Mouse (Mus musculus) limb, embryonic 12.5 days (tissue): ENCODE results near the gene Trpd52l3. TPM values are rescaled to one million over a fixed set of nuclear protein-coding genes. Genes with fewer than 3 reads are reported as not detected.

Source experiments
- ATAC-seq: fragments of 200-750 bp; cut with Nextera tagmentation; 2 replicates; pipeline ENCODE4 v1.8.0; 2017; ENCODE audit warnings: low read depth, moderate TSS enrichment; ENCODE audit not compliant: insufficient number of reproducible peaks, insufficient read depth, low FRiP score, low TSS enrichment
- H3K27ac ChIP-seq: fragments of 300-500 bp; sonication (generic); 2 replicates; pipeline ENCODE4 v1.5.1; 2016; ENCODE audit warnings: mild to moderate bottlenecking, moderate library complexity
- H3K27me3 ChIP-seq: fragments of 300-500 bp; sonication (generic); 2 replicates; pipeline ENCODE4 v1.6.1; 2016; ENCODE audit warnings: mild to moderate bottlenecking, moderate library complexity
- H3K36me3 ChIP-seq: fragments of 300-500 bp; sonication (generic); 2 replicates; pipeline ENCODE4 v1.6.1; 2016; ENCODE audit warnings: mild to moderate bottlenecking, moderate library complexity
- H3K4me1 ChIP-seq: fragments of 300-500 bp; sonication (generic); replicated peaks from 2 replicates; pipeline ENCODE4 v1.6.1; 2016
- H3K4me2 ChIP-seq: fragments of 300-500 bp; sonication (generic); 2 replicates; pipeline ENCODE4 v1.6.1; 2016; ENCODE audit warnings: mild to moderate bottlenecking, moderate library complexity
- H3K4me3 ChIP-seq: fragments of 300-500 bp; sonication (generic); replicated peaks from 2 replicates; pipeline ENCODE4 v1.5.1; 2016; ENCODE audit warnings: mild to moderate bottlenecking
- H3K9ac ChIP-seq: fragments of 300-500 bp; sonication (generic); replicated peaks from 2 replicates; pipeline ENCODE4 v1.6.1; 2016; ENCODE audit warnings: mild to moderate bottlenecking, moderate library complexity
- H3K9me3 ChIP-seq: fragments of 300-500 bp; sonication (generic); 2 replicates; pipeline ENCODE4 v1.6.1; 2016; ENCODE audit warnings: mild to moderate bottlenecking, moderate library complexity
- WGBS: fragments of 180-500 bp; shearing (Covaris S2); methylation state at CpG from one replicate; pipeline ENCODE4 v1.1.7; 2016; 5-methylcytosine and 5-hydroxymethylcytosine counted together
- polyA plus RNA-seq: library from polyadenylated mRNA; unstranded; fragments of >200 nt; fragmentation: Nextera tagmentation; extraction: Ambion mirVana; gene quantifications from 2 replicates; pipeline ENCODE4 v1.2.1, GENCODE M21; 2016

Trpd52l3 gene
- polyA plus RNA-seq, 1 experiment from 2014 or later = not detected

DNA sequence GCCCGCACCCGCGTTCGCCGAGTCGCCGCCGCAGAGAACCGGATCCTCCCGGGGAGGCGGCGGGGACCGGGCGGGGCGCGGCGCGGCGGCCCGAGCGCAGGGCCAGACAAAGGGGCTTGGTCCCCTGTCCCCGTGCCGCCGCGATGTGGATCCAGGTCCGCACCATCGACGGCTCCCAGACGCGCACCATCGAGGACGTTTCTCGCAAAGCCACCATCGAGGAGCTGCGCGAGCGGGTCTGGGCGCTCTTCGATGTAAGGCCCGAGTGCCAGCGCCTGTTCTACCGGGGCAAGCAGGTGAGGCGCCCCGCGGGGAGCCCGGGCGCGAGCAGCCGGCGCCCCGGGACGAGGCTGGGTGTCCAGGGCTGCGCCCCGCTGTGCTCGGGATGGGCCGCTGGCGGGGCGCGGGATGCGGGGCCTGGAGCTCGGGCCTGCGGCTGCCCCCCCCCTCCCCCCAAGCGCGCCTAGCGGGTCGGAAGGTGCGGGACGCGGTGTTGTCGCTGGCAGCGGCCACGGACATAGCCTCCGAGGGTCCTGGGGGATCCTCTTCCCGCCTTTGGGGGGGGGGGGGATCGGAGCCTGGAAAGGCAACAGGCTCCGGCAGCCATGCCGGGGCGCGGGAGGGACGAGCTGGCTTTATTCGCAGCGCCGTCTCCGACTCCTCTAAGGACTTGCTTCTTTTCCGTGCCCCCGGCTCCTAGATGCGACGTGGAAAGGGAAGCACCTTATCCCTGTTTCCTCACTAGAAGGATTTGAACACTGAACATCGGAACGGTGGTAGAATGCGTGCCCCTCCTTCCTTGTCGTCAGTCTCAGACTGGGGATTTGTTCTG lies 27.3 kb downstream of the Trpd52l3 start:
- Histone ChIP-seq H3K4me3 (peak overlapping the region; percentile 98), H3K4me2 (peak overlapping the region; percentile 78), H3K9ac (peak overlapping the region; percentile 100), H3K27me3 (no peaks in the 10 kb centered on the region), H3K9me3 (no peaks in the 10 kb centered on the region), H3K36me3 (no peaks in the 10 kb centered on the region), H3K27ac (peak overlapping the region; percentile 98), H3K4me1 (peaks cover 32% of the 10 kb centered on the region)
- no peak; the same call in 1 of the 2 replicates for ATAC-seq
- under 1% methylated on average over 74 of the region's 92 CpGs for WGBS

DNA sequence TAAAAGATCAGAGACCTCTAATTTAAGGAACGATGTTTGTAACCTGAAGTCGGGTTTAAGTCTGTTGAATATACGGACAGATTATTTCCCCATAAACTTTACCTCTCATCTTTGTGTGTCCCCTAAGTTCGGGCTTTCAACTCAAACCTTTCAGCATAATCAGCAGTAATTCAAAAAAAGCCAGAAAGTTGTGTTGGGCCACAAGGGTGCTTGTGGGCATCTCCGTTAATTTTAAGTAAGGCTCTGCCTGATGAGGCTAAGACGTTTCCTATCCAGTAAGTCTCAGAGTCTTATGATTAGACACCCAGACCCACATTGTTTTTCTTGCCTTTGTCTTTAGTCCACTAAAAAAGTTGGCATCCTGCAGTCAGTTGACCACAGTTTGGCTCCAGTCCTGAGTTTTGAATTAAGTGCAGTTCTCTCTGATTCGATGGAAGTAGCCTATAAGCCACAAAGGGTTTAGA lies 27.9 kb downstream of the Trpd52l3 start:
- Histone ChIP-seq H3K36me3 (no peaks in the 10 kb centered on the region), H3K9me3 (no peaks in the 10 kb centered on the region), H3K27ac (peak overlapping the region; percentile 98), H3K27me3 (no peaks in the 10 kb centered on the region), H3K4me2 (peak overlapping the region; percentile 78), H3K9ac (peak overlapping the region; percentile 100), H3K4me3 (peak overlapping the region; percentile 98), H3K4me1 (peaks cover 32% of the 10 kb centered on the region)
- WGBS = 4% methylated on average over 7 of the region's 7 CpGs
- ATAC-seq = no peak

DNA sequence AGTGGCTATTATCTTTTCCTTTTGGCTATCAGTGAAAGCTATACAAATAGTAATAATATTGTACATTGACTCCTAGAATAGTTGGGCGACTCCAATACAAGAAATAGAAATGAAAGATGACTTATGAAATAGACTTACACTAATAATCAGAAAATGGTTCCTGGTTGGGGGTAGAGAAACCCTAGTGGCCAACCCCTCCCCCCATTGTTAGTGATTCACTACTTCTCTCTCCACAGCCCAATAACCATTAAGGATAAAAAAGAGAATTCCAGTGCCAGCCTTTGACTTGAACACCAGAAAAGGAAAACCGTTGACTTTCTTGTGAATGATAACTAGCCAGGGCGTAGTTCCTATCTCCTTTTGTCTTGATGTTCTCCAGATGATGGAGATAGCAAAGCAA lies 28.6 kb downstream of the Trpd52l3 start:
- H3K4me1 ChIP-seq = peaks cover 32% of the 10 kb centered on the region
- no peaks in the 10 kb centered on the region for H3K9me3 ChIP-seq
- H3K27ac ChIP-seq = no peak overlapping the region
- H3K9ac ChIP-seq = no peak overlapping the region
- H3K4me2 ChIP-seq = peak overlapping the region; percentile 78
- WGBS = 68% methylated on average over 3 of the region's 3 CpGs
- no peaks in the 10 kb centered on the region for H3K27me3 ChIP-seq
- peak overlapping the region; percentile 98 for H3K4me3 ChIP-seq
- ATAC-seq = no peak
- H3K36me3 ChIP-seq = no peaks in the 10 kb centered on the region

DNA sequence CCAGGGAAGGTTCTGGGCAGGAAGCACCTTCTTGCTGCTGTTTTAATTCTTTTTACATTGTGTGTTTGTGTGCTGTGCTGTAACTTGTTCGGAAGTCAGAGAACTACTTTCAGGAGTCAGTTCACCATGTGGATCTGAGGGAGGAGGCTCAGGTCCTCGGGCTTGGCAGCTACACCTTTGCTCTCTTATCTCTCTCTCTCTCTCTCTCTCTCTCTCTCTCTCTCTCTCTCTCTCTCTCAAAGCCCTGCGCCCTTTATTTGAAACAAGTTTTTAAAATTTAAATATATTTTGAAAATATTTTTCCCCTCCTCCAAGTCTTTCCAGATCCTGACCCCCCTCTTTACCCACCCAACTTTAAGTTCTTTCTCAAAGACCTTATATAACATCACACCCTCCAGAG lies 31.8 kb downstream of the Trpd52l3 start:
- H3K27me3 ChIP-seq = no peaks in the 10 kb centered on the region
- 82% methylated on average over 3 of the region's 3 CpGs for WGBS
- H3K4me3 ChIP-seq = no peak overlapping the region
- H3K9me3 ChIP-seq = no peaks in the 10 kb centered on the region
- H3K36me3 ChIP-seq = peaks cover 7% of the 10 kb centered on the region
- H3K27ac ChIP-seq = no peak overlapping the region
- H3K9ac ChIP-seq = no peak overlapping the region
- no peak for ATAC-seq
- H3K4me2 ChIP-seq = no peak overlapping the region
- peaks cover 23% of the 10 kb centered on the region for H3K4me1 ChIP-seq

DNA sequence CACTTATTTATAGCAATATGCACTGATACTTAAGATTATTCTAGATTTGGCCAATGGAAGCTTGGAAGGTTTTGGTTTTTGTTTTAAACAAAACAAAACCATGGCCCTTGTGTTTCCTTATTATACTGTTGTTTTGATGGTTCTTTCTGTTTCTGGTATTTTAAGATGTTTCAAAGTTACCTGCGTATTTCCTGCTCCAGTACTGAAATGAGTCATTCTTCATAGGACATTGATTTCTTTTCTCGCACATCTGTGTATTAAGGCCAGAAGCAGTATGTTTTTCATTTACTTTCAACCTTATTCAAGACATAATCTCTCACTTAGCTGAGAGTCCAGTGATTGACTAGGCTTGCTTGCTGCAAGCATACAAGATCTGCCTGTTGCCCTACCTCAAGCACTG lies 40.1 kb downstream of the Trpd52l3 start:
- Histone ChIP-seq H3K4me1 (no peaks in the 10 kb centered on the region), H3K4me2 (no peak overlapping the region), H3K4me3 (no peak overlapping the region), H3K9ac (no peak overlapping the region), H3K27ac (no peak overlapping the region), H3K36me3 (peaks cover 57% of the 10 kb centered on the region), H3K27me3 (no peaks in the 10 kb centered on the region), H3K9me3 (no peaks in the 10 kb centered on the region)
- no peak for ATAC-seq
- WGBS = 94% methylated on average over 2 of the region's 2 CpGs

DNA sequence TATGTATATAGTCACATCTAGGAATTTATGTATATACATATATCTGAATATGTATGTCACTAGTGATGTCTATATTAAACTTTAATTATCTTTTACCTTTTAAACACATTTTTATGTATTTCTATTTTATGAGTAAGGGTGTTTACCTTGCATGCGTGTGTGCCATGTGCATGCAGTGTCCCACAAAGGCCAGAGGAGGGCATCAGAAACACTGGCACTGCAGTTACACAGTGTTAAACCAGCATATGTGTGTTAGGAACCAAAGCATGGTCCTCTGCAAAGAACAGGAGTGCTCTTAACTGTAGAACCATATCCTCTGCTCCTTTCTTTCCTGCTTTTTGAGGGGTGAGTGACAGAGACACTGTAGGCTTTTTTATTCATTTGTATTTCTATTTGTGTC lies 41.0 kb downstream of the Trpd52l3 start:
- no peaks in the 10 kb centered on the region for H3K4me1 ChIP-seq
- no peak overlapping the region for H3K4me3 ChIP-seq
- 84% methylated on average over 1 of the region's 1 CpGs for WGBS
- no peaks in the 10 kb centered on the region for H3K27me3 ChIP-seq
- H3K36me3 ChIP-seq = peaks cover 58% of the 10 kb centered on the region
- H3K4me2 ChIP-seq = no peak overlapping the region
- H3K9me3 ChIP-seq = no peaks in the 10 kb centered on the region
- ATAC-seq = no peak
- H3K9ac ChIP-seq = no peak overlapping the region
- H3K27ac ChIP-seq = no peak overlapping the region

DNA sequence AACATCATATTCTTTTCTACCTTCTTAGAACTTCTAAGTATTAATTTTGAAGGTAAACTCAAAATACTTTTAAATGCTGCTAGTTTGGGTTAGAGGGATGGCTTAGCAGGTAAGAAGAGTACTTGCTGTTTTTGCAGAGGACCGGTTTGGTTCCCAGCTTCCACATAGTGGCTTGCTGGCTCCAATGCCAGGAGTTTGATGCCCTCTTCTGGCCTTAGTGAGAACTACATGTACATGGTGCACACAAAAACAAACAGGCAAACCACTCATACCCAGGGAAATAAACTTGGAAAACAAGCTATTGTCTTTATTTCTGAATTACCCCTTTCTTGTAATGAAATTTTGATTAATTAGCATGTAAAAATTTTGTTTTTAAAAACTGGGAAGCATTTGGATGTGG lies 42.3 kb downstream of the Trpd52l3 start:
- Histone ChIP-seq H3K4me1 (no peaks in the 10 kb centered on the region), H3K9me3 (no peaks in the 10 kb centered on the region), H3K36me3 (peaks cover 66% of the 10 kb centered on the region), H3K27me3 (no peaks in the 10 kb centered on the region), H3K27ac (no peak overlapping the region), H3K4me2 (no peak overlapping the region), H3K9ac (no peak overlapping the region), H3K4me3 (no peak overlapping the region)
- 86% methylated on average over 1 of the region's 1 CpGs for WGBS
- ATAC-seq = no peak

DNA sequence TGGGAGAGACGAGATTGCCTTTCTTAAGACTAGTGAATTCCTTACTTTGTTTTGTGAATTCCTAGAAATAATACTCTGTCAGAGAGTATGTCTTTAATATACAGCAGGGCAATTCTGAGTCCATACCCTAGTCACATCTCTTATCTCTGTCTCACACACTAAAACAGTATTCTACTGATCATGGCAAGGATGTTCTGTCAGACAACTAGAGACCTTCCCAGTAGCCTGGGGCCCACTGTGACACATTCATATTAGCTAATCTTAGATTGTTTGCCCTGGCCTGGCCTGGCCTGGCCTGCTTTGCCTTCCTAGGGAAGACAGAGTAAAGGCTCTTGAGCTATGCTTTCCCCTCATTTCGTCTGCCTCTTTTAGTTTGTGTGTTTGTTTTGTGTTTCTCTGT lies 47.0 kb downstream of the Trpd52l3 start:
- no peak for ATAC-seq
- no peaks in the 10 kb centered on the region for H3K27me3 ChIP-seq
- no peak overlapping the region for H3K27ac ChIP-seq
- H3K36me3 ChIP-seq = peaks cover 45% of the 10 kb centered on the region
- no peak overlapping the region for H3K4me3 ChIP-seq
- no peaks in the 10 kb centered on the region for H3K9me3 ChIP-seq
- WGBS = 83% methylated on average over 2 of the region's 2 CpGs
- H3K4me1 ChIP-seq = no peaks in the 10 kb centered on the region
- H3K4me2 ChIP-seq = no peak overlapping the region
- no peak overlapping the region for H3K9ac ChIP-seq

DNA sequence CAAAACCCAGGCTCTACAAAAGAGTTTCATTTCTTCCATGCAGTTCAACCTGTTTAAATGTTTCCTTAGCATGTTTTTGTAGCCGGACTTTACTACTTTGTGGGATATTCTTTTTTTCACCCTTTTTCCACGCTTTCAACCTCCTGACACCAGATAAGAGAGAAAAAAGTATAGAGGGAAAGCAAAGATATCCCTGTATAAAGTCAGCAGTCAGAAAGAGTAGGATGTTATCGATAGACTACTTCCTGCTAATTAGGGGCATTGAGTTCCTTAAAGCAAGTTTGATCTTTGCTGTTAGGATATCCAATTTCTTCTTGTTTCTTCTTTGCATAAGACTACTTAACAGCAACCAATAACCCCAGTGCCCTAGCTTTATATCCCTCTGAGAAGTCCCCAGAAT lies 47.9 kb downstream of the Trpd52l3 start:
- Histone ChIP-seq H3K4me2 (no peak overlapping the region), H3K27ac (no peak overlapping the region), H3K9me3 (no peaks in the 10 kb centered on the region), H3K9ac (no peak overlapping the region), H3K36me3 (peaks cover 43% of the 10 kb centered on the region), H3K4me3 (no peak overlapping the region), H3K27me3 (no peaks in the 10 kb centered on the region), H3K4me1 (no peaks in the 10 kb centered on the region)
- no peak for ATAC-seq
- 84% methylated on average over 3 of the region's 3 CpGs for WGBS

DNA sequence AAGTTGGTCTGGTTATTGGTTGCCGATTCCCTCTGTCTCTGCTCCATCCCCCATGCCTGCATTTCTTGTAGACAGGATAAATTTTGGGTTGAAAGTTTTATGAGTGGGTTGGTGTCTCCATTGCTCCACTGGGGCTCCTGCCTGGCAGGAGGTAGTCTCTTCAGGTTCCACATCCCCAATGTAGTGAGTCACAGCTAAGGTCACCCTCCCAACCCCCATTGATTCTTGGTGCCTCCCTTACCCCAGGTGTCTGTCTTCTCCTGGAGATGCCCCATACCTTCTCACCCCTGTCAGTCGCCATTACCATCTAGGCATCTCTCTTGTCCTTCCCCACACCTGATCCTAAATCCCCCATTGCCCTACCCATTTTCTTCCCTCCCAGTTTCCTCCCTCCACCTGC lies 50.6 kb downstream of the Trpd52l3 start:
- Histone ChIP-seq H3K27ac (no peak overlapping the region), H3K27me3 (no peaks in the 10 kb centered on the region), H3K36me3 (peaks cover 23% of the 10 kb centered on the region), H3K9ac (no peak overlapping the region), H3K9me3 (no peaks in the 10 kb centered on the region), H3K4me3 (no peak overlapping the region), H3K4me2 (no peak overlapping the region), H3K4me1 (no peaks in the 10 kb centered on the region)
- WGBS = 87% methylated on average over 2 of the region's 2 CpGs
- no peak for ATAC-seq
